Mouse (Mus musculus) stomach, embryonic 14.5 days (tissue): ENCODE measurements around the gene F2r. TPM values are rescaled to one million over a fixed set of nuclear protein-coding genes. Genes with fewer than 3 reads are reported as not detected.

Experiments
- ATAC-seq: fragments of 200-750 bp; cut with Nextera tagmentation; 2 replicates; pipeline ENCODE4 v1.8.0; 2017; ENCODE audit warnings: low read depth, moderate TSS enrichment; ENCODE audit not compliant: insufficient number of reproducible peaks, insufficient read depth, low FRiP score
- H3K27ac ChIP-seq: fragments of 300-500 bp; sonication (generic); 2 replicates; pipeline ENCODE4 v1.5.1; 2014; ENCODE audit warnings: mild to moderate bottlenecking, low read length, moderate library complexity, mixed read lengths
- H3K27me3 ChIP-seq: fragments of 300-500 bp; sonication (generic); 2 replicates; pipeline ENCODE4 v1.6.1; 2014; ENCODE audit warnings: low read length, control low read depth, mixed read lengths; ENCODE audit not compliant: control insufficient read depth, insufficient read depth
- H3K36me3 ChIP-seq: fragments of 300-500 bp; sonication (generic); 2 replicates; pipeline ENCODE4 v1.6.1; 2014; ENCODE audit warnings: mild to moderate bottlenecking, control low read depth, low read length, moderate library complexity, mixed read lengths; ENCODE audit not compliant: control insufficient read depth, insufficient read depth
- H3K4me1 ChIP-seq: fragments of 300-500 bp; sonication (generic); 2 replicates; pipeline ENCODE4 v1.6.1; 2014; ENCODE audit warnings: low read length, control low read depth, mixed read lengths; ENCODE audit not compliant: control insufficient read depth, insufficient read depth
- H3K4me2 ChIP-seq: fragments of 300-500 bp; sonication (generic); replicated peaks from 2 replicates; pipeline ENCODE4 v1.6.1; 2014; ENCODE audit warnings: low read depth, low read length, control low read depth
- H3K4me3 ChIP-seq: fragments of 300-500 bp; sonication (generic); 2 replicates; pipeline ENCODE4 v1.5.1; 2014; ENCODE audit warnings: low read depth, low read length, control low read depth
- H3K9ac ChIP-seq: fragments of 300-500 bp; sonication (generic); replicated peaks from 2 replicates; pipeline ENCODE4 v1.6.1; 2014; ENCODE audit warnings: low read depth, mild to moderate bottlenecking, control low read depth, low read length, moderate library complexity, mixed read lengths
- H3K9me3 ChIP-seq: fragments of 300-500 bp; sonication (generic); 2 replicates; pipeline ENCODE4 v1.6.1; 2016; ENCODE audit warnings: low read depth, low read length, control low read depth; ENCODE audit not compliant: control insufficient read depth
- WGBS: fragments of 180-500 bp; shearing (Covaris S2); extraction: QIAGEN DNeasy Blood & Tissue Kit; methylation state at CpG from one replicate; pipeline ENCODE4 v1.1.7; 2014; 5-methylcytosine and 5-hydroxymethylcytosine counted together
- polyA plus RNA-seq: library from polyadenylated mRNA; unstranded; fragments of >200 nt; fragmentation: Nextera tagmentation; extraction: Ambion mirVana; gene quantifications from 2 replicates; pipeline ENCODE4 v1.2.1, GENCODE M21; 2014

F2r gene
- polyA plus RNA-seq, 1 experiment from 2014 or later: 74.0 TPM

DNA sequence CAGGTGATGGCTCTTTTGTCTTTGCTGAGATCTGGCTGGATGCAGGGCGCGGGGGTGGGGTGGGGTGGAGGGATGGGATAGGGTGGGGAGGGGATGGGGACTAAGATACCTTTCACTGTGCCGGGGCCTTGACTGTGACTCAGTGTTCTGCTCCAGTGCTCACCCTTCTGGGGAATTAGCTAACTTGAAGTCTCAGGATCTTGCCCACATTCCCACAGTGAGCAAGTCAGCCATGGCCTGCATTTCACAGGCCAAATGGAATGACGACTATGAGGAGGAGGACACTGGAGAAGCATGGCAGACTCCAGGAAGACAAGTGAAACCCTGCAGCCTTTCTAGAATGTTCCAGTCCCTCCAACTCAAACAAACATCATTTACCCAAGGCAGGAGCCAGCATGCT is 6.5 kb downstream of the F2r start:
- ATAC-seq: no peak
- no peaks in the 10 kb centered on the region for H3K9me3 ChIP-seq
- no peak overlapping the region for H3K27ac ChIP-seq
- H3K9ac ChIP-seq: no peak overlapping the region
- no peak overlapping the region for H3K4me2 ChIP-seq
- H3K4me1 ChIP-seq: peaks cover 9% of the 10 kb centered on the region
- H3K4me3 ChIP-seq: no peak overlapping the region
- peaks cover 3% of the 10 kb centered on the region for H3K36me3 ChIP-seq
- WGBS: 85% methylated on average over 4 of the region's 4 CpGs
- no peaks in the 10 kb centered on the region for H3K27me3 ChIP-seq

GRCm38 (mm10) chr13:95610786-95611562 is 7.3 kb downstream of the F2r start:
- Histone ChIP-seq H3K4me1 (peaks cover 4% of the 10 kb centered on the region), H3K4me2 (no peak overlapping the region), H3K27me3 (no peaks in the 10 kb centered on the region), H3K36me3 (peaks cover 3% of the 10 kb centered on the region), H3K9ac (no peak overlapping the region), H3K27ac (no peak overlapping the region), H3K9me3 (no peaks in the 10 kb centered on the region), H3K4me3 (no peak overlapping the region)
- ATAC-seq: no peak
- WGBS: 82% methylated on average over 16 of the region's 16 CpGs

- H3K27me3 ChIP-seq: no peaks in the 10 kb centered on the region
- no peak for ATAC-seq
- H3K4me1 ChIP-seq: no peaks in the 10 kb centered on the region
- no peak overlapping the region for H3K4me3 ChIP-seq
- H3K9ac ChIP-seq: no peak overlapping the region
- H3K4me2 ChIP-seq: no peak overlapping the region
- 73% methylated on average over 2 of the region's 2 CpGs for WGBS
- H3K9me3 ChIP-seq: no peaks in the 10 kb centered on the region
- H3K27ac ChIP-seq: no peak overlapping the region
- H3K36me3 ChIP-seq: peaks cover 10% of the 10 kb centered on the region
These were observed 9.2 kb downstream of the F2r start for GRCm38 (mm10) chr13:95609088-95609420.

- ATAC-seq: no peak
- no peak overlapping the region for H3K9ac ChIP-seq
- H3K36me3 ChIP-seq: peaks cover 15% of the 10 kb centered on the region
- H3K4me3 ChIP-seq: no peak overlapping the region
- WGBS: 75% methylated on average over 6 of the region's 6 CpGs
- no peaks in the 10 kb centered on the region for H3K4me1 ChIP-seq
- no peaks in the 10 kb centered on the region for H3K9me3 ChIP-seq
- no peaks in the 10 kb centered on the region for H3K27me3 ChIP-seq
- no peak overlapping the region for H3K4me2 ChIP-seq
- no peak overlapping the region for H3K27ac ChIP-seq
These were observed 9.7 kb downstream of the F2r start for GRCm38 (mm10) chr13:95608416-95609087.

DNA sequence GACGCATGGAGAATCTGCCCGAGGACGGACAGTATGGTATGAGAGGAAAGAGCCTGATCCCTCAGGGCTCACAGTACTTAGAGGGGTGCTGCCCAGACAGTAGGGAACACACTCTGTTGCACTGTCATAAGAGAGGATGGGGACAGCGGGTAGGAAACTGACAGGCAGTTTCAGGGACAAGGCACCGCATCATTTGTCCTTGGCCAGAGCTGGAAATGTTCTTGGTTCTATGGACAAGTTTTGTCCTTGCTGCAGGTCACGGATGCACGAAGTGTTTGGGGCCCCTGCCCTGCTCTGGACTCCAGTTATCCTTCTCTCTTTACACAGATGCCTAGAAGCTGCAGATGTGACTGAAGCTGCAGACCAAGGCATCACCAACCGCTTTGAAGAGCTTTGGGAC is 11.3 kb downstream of the F2r start:
- no peak overlapping the region for H3K4me3 ChIP-seq
- no peak for ATAC-seq

DNA sequence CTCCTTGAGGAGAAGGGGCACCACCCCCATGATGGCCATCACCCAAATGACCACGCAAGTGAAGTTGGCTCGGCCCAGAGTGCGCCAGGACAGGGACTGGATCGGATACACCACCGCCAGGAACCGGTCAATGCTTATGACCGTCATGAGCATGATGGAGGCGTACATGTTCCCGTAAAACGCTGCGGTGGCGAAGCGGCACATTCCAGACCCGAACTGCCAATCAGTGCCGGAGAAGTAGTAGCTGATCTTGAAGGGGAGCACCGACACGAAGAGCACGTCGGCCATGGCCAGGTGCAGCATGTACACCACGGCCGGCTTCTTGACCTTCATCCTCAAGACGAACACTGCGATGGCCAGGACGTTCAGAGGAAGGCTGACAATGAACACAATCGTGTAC is 14.0 kb downstream of the F2r start:
- ATAC-seq: no peak
- Histone ChIP-seq H3K36me3 (peaks cover 24% of the 10 kb centered on the region), H3K9ac (no peak overlapping the region), H3K9me3 (no peaks in the 10 kb centered on the region), H3K4me2 (no peak overlapping the region), H3K4me3 (no peak overlapping the region), H3K4me1 (no peaks in the 10 kb centered on the region), H3K27me3 (no peaks in the 10 kb centered on the region), H3K27ac (no peak overlapping the region)
- 97% methylated on average over 25 of the region's 25 CpGs for WGBS

More for the DNA sequence above, 11.3 kb downstream of the F2r start:
- Histone ChIP-seq H3K4me2 (no peak overlapping the region), H3K9me3 (no peaks in the 10 kb centered on the region), H3K27ac (no peak overlapping the region), H3K9ac (no peak overlapping the region), H3K27me3 (no peaks in the 10 kb centered on the region), H3K36me3 (peaks cover 27% of the 10 kb centered on the region), H3K4me1 (no peaks in the 10 kb centered on the region)
- whole genome bisulfite sequencing: 94% methylated on average over 8 of the region's 8 CpGs

- H3K9me3 ChIP-seq: no peaks in the 10 kb centered on the region
- H3K27ac ChIP-seq: no peak overlapping the region
These were observed 18.4 kb downstream of the F2r start for GRCm38 (mm10) chr13:95599833-95600359.

DNA sequence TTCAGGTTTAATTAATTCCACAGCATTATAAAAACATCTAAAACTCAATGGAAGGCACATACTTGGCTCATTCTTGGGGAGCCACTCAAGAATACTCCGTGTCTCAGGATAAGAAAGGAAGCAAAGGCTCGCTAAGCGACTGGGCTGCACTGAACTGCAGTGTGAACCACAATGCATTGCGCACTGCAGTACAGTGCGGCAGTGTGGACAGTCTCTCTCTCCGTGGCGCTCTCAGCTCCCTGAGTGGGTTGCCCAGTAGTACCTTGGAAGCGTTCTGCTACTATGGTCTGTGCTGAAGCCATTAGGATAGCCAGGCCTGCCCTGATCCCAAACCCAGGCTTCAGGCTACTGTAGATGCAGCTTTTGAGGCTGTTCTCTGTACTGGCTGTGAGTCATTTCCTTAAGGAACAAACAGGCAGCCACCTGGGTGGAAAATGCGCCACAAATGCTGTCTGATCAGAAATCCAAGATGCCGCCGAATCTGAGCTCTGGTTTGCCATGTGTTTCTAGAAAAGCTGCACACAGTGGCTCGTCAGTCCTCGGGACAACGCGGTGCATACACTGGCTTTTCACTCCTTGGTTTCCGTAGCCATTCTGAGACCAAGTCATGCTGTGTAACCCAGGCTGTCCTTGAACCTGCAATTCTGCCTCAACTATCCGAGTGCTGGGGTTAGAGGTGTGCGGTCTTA is 19.9 kb downstream of the F2r start:
- H3K27ac ChIP-seq: no peak overlapping the region
- no peaks in the 10 kb centered on the region for H3K27me3 ChIP-seq
- no peaks in the 10 kb centered on the region for H3K4me1 ChIP-seq
- H3K4me2 ChIP-seq: no peak overlapping the region
- H3K9ac ChIP-seq: no peak overlapping the region
- no peak overlapping the region for H3K4me3 ChIP-seq
- ATAC-seq: no peak
- H3K9me3 ChIP-seq: no peaks in the 10 kb centered on the region
- peaks cover 11% of the 10 kb centered on the region for H3K36me3 ChIP-seq
- 86% methylated on average over 18 of the region's 18 CpGs for WGBS

More at GRCm38 (mm10) chr13:95599833-95600359, 18.4 kb downstream of the F2r start:
- Histone ChIP-seq H3K4me3 (no peak overlapping the region), H3K9ac (no peak overlapping the region), H3K36me3 (peaks cover 24% of the 10 kb centered on the region), H3K4me1 (no peaks in the 10 kb centered on the region), H3K4me2 (no peak overlapping the region), H3K27me3 (no peaks in the 10 kb centered on the region)
- no peak for ATAC-seq
- WGBS: 74% methylated on average over 3 of the region's 3 CpGs
